Mouse (Mus musculus) cerebellum, adult 18-20 months (tissue): ENCODE measurements around the gene BC053393.
"Not testable (repeated sequence)": the region's sequence is repeated elsewhere in the genome, so short reads cannot be mapped to it uniquely, and the experiment has no call there.

Experiments
- DNase-seq, 2 experiments: peaks; one replicate each; pipeline ENCODE4 v3.0.0; 2021

BC053393 gene

GRCm38 (mm10) chr11:46571327-46571726 is at the start of gene BC053393:
Gene BC053393, plus strand, starts transcription at chr11:46571536.
- no peak for DNase-seq

- no peak for DNase-seq
These were observed 48.6 kb upstream of the BC053393 start for GRCm38 (mm10) chr11:46522719-46523118.

DNA sequence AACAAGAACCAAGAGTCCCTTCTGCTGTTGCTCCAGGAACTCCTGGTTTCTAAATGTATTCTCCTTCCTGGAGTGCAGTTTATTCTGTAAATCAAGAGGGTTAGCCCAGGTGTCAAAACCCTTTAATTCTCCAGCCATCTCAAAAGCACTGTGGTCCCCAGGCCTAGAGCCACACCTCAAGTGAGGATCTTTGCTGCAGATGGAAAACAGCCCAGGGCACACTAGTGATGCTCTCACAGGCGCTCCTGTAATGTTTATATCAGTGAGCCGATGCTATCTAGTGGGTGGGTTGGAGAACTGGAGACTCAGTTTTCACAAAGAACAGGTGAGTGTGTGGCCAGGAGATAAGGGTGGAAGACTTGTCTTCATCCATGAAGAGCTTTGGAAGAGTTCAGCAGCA is 47.4 kb upstream of the BC053393 start, which contains the start of gene Gm12169:
TSS of gene Gm12169 (plus strand) at position 301 of the 400 bp plus-strand sequence.
- no peak for DNase-seq

DNA sequence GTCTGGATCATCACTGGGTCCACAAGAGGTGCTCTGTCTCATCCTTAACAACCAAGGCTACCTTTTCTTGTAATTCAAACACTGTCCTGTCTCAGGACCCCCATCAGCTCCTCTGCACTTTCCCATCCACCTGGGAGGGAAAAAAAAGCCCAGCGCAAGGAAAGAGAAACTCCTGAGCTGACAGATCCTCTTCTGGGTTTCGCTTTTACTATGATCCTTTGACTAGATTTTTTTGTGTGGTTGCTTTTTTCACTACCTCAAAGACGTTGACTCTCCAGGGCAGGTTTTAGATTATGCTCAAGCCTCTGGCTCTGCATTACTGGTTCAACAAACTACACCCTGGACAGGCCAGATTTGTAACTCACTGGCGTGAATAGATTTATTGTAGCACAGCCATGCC is 41.2 kb upstream of the BC053393 start:
- no peak for DNase-seq

DNA sequence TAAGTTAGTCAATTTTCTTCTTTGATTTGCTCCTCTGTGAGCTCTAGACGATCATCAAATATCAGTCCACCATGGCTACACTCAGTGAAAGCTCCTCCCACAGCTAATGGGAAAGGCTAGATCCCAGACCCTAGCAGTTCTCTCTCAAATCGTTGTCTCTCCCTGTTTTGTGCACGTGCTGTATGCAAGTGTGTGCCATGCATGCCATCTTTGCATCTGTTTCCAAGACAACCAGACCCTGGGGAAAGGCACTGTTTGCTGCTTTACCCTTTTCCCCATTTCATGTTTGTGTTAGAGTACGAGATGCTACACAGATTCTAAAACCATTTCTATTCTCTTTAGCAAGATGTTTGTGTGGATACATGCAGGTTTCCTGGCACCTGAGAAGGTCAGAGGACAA is 34.4 kb upstream of the BC053393 start:
- no peak for DNase-seq

DNA sequence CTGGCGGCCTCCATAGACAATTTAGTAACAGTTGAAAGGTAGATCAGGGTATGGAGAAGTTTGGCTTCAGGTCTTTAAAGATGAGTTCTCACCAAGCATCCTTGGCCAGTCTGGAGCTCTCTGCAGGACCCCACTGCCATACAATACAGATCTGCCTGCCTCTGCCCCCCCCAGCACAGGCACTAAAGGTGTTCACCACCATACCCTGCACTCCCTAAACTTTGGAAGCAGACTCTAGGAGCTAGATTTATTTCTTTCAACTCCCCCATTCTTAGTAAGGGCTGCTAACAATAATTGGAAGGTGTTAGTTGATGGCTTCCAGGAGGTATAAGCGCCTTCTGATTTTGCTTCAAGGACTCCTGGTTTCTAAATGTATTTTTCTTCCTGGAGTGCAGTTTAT is 27.8 kb upstream of the BC053393 start:
- no peak for DNase-seq

GRCm38 (mm10) chr11:46549721-46550120 is 21.6 kb upstream of the BC053393 start:
- no peak for DNase-seq

GRCm38 (mm10) chr11:46552741-46553140 is 18.6 kb upstream of the BC053393 start:
- DNase-seq, result no peak

DNA sequence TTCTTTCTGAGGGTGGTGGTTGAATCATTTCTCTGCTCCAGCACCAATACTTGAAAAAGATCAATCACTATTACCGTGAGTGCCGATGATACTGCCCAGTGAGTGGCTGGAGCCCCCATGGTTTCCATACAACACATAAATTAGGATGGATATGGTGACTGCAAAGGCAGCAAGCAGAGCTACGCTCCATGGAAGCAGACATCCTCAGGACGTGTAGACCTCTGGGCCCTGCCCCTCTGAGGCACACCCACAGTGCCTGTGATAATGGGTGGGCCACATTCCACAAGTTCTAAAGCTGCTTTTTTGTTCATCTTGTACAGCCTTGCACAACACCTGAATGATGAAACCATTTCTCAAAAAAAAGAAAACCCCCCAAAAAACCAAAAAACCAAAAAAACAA is 10.2 kb upstream of the BC053393 start:
- DNase-seq, result no peak

- DNase-seq, result no peak
These were observed 6.7 kb upstream of the BC053393 start for GRCm38 (mm10) chr11:46564671-46565070.

GRCm38 (mm10) chr11:46565967-46566366 is 5.4 kb upstream of the BC053393 start:
- no peak for DNase-seq

- DNase-seq, result no peak
These were observed 2.2 kb upstream of the BC053393 start for GRCm38 (mm10) chr11:46569107-46569506.

DNA sequence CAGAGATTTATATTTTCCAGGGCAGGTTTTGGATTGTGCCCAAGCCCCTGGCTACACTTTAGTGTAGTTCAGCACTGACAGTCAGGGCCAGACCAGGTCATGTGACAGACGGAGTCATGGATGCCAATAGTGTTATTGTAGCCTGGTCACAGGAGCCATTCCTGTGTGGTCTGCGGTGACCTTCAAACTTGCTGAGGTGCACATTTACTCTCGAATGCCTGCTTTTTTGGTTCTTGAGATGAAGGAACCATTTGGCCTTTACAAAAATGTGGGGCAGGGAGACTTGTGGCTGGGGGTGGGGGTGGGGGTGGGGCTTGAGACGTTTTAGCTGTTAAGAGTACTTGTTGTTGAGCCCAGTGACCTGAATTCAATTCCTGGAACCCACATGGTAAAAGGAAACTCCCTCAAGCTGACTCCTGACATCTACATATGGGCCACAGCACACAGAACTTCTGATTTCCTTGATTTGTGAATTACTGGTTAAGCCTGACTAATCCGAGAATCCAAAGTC is 7.5 kb downstream of the BC053393 start:
- DNase-seq, result no peak

GRCm38 (mm10) chr11:46580428-46580827 is 9.1 kb downstream of the BC053393 start:
- no peak for DNase-seq

GRCm38 (mm10) chr11:46582741-46583140 is 11.4 kb downstream of the BC053393 start:
- DNase-seq, result no peak

GRCm38 (mm10) chr11:46592416-46592815 is 21.1 kb downstream of the BC053393 start:
- no peak for DNase-seq

- DNase-seq, result no peak
These were observed 48.6 kb downstream of the BC053393 start for GRCm38 (mm10) chr11:46619929-46620328.

DNA sequence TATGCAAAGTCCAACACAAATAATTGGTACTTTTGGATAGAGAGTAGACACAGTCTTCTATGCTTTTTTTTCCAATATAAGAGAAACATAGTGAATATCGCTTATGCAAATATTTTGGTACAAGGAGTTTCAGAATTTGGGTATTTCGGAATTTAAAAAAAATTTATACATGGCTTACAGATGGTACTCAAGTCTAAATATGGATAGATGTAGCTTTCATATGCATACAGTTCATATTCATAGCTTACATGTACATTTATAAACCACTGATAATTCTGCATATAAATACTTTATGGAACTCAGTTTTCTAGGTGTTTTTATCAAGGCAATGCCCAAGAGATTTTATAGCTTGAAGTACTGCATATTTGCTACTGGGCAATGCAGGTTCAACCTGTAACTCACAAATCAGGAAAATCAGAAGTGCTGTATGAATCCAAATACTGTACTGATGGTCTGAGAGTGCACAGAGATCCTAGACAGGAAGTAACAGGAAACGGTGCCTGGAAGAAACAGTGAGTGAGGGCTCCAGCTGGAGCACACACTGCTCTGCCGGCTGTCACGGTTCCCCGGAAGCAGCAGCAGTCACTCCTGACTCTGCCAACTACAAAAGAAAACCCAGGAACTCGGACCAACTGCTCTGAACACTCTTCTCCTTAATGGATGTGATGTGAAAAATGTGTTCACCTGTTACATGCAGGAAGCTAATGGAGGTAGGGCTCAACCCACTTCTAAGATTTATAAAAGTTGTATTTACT is 49.3 kb downstream of the BC053393 start:
- DNase-seq, result no peak

DNA sequence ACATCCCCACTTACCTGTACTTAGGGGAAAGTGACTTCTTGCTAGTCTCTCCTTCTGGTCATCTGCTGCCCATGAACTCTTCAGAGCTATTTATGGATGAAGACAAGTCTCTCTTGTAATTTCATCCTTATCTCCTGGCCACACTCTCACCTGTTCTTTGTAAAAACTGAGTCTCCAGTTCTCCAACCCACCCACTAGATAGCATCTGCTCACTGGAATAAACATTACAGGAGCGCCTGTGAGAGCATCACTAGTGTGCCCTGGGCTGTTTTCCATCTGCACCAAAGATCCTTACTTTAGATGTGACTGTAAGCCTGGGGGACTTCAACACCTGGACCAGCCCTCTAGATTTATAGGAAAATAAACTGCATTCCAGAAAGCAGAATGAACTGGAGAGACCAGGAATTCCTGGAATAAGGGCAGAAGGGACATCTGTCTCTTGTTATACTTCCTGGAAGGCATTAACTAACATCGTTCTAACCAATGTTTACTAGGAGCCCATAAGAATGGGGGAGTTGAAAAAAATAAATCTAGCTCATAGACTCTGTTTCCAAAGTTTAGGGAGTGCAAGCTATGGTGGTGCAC is 58.0 kb downstream of the BC053393 start, which contains the start of gene Dppa1:
TSS of gene Dppa1 (minus strand) at position 51 of the 585 bp plus-strand sequence.
- DNase-seq, result no peak

DNA sequence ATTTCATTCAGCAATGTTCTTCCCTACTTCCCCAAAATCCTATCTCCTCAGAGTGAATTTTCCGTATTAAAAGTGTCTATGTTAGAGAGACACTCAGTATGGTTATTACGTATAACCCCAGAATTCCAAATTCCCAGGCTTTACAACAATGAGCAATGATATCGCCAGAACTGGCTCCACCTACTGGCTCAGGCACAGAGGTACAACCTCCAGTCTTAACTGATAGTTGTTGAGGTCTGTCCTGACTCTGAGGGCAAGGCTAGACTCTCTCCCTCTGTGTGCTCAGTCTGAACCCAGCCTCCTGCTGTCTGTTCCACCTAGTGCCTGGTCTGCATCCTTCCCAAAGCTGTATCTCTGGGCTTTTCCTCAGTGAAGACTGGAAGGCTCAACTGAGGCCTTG is 60.3 kb downstream of the BC053393 start:
- peak in 1 of 2 experiments; percentile 14 for DNase-seq

DNA sequence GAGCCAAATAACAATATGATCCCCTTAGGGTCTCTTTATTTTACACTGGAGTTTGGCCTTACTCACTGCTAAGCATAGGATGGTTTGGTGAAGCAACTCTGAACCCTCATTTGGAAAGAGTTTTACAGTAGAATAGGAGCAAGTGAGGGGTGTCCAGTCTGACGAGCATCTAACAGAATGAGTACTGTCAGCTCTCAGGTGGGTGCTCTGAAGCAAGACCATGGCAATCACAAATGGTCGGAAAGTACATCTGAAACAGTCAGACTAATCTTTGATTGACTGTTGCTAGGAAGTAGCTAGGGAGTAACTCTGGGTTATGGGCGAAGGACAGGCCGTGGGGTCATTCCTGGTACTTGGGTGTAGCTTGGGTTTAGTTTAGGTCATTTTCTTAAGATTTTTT is 64.2 kb downstream of the BC053393 start:
- not testable (repeated sequence) for DNase-seq

DNA sequence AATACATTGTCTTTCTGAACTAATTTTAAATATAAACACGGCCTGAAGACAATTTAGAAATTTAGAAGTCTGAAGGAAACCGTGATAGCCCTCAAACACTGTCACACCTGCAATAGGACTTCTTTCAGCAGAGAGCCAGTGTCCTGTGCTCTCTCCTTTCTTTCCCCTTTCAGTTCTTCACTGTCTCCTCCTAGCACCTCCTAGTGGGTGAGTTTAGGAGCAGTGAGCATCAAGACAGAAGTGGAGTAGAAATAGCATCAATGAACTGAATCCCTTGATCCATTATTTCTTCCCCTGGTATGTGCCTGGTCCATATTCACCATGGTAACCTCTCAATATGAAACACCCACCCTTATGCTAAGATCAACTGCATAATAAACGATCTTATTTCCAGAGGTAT is 65.2 kb downstream of the BC053393 start:
- no peak for DNase-seq
